Mouse (Mus musculus): ENCODE measurements around the gene Ctsll3. TPM values are rescaled to one million over a fixed set of nuclear protein-coding genes. Genes with fewer than 3 reads are reported as not detected.

Ctsll3 gene
- not detected in 2 replicates for polyA plus RNA-seq (2012; rRNA removed)

GRCm38 (mm10) chr13:60802749-60803148 is at the start of gene Ctsll3:
TSS of gene Ctsll3 (minus strand) at chr13:60802849.

DNA sequence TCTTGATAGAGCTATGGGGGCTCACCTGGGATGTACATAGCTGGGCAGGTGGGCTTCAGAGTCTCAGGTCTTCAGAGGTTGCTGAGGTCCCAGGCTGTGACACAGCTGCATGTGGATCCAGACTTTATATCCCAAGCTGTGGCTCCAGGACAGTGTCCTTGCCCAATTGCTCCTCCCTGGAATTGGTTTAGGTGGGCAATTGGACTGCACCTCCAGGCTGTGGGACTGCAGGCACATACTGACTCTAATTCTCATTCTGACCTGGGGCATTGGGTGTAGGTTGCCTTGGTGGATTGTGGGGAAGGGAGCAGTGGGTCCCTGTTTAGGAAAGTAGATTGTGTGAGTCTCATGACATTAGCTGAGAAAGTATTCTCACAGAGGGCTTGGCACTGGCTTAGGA is 16.4 kb downstream of the Ctsll3 start, which contains the start of gene BC051665:
BC051665 (minus strand) TSS at position 101 of the 400 bp plus-strand sequence.

Other genes starting within 250 kb of the Ctsll3 start
- 40.9 and 44.0 TPM in 2 replicates for gene Dapk1, start 200.9 kb downstream of the Ctsll3 start, polyA plus RNA-seq (2012; rRNA removed)
- not detected in 2 replicates for gene BC051665, start 16.5 kb downstream of the Ctsll3 start, polyA plus RNA-seq (2012; rRNA removed)
- 0.15 TPM in 1 of 2 replicates, not detected in the other for gene 4930486L24Rik, start 61.6 kb upstream of the Ctsll3 start, polyA plus RNA-seq (2012; rRNA removed)
- gene Gm49392, start 94.0 kb upstream of the Ctsll3 start, polyA plus RNA-seq (2012; rRNA removed) = 0.16 TPM in 1 of 2 replicates, not detected in the other
- 3.3 and 4.1 TPM in 2 replicates for gene Ctla2b, start 94.6 kb upstream of the Ctsll3 start, polyA plus RNA-seq (2012; rRNA removed)
- gene Tpbpb, start 102.0 kb upstream of the Ctsll3 start, polyA plus RNA-seq (2012; rRNA removed) = 1.0 TPM in 1 of 2 replicates, not detected in the other
- not detected in 2 replicates for gene Gm49393, start 132.7 kb upstream of the Ctsll3 start, polyA plus RNA-seq (2012; rRNA removed)
- gene Gm49391, start 133.7 kb upstream of the Ctsll3 start, polyA plus RNA-seq (2012; rRNA removed) = 2.3 and 3.2 TPM in 2 replicates
- 15.8 and 17.6 TPM in 2 replicates for gene Ctla2a, start 133.8 kb upstream of the Ctsll3 start, polyA plus RNA-seq (2012; rRNA removed)
- 0.17 and 1.4 TPM in 2 replicates for gene Tpbpa, start 139.1 kb upstream of the Ctsll3 start, polyA plus RNA-seq (2012; rRNA removed)
- 0.09 TPM in 1 of 2 replicates, not detected in the other for gene Ctsj, start 203.1 kb upstream of the Ctsll3 start, polyA plus RNA-seq (2012; rRNA removed)
- 0.06 TPM in 1 of 2 replicates, not detected in the other for gene Ctsq, start 237.8 kb upstream of the Ctsll3 start, polyA plus RNA-seq (2012; rRNA removed)